Mouse (Mus musculus) brain, embryonic 14.5 days (tissue): Measurements from ENCODE around the gene Rab40c.

Experiments used
- CTCF ChIP-seq: fragments of 200-500 bp; IDR thresholded peaks from 2 replicates; pipeline ENCODE4 v1.5.1; 2012; ENCODE audit warnings: inconsistent platforms, mild to moderate bottlenecking, moderate library complexity, borderline replicate concordance; ENCODE audit not compliant: insufficient read depth, insufficient read length; ENCODE audit errors: extremely low read depth
- POLR2A ChIP-seq: fragments of 200-500 bp; IDR thresholded peaks from 2 replicates; pipeline ENCODE4 v1.6.1; 2012; ENCODE audit warnings: mild to moderate bottlenecking, inconsistent platforms, borderline replicate concordance; ENCODE audit not compliant: poor library complexity, insufficient read depth, insufficient read length, severe bottlenecking; ENCODE audit errors: extremely low read depth

DNA sequence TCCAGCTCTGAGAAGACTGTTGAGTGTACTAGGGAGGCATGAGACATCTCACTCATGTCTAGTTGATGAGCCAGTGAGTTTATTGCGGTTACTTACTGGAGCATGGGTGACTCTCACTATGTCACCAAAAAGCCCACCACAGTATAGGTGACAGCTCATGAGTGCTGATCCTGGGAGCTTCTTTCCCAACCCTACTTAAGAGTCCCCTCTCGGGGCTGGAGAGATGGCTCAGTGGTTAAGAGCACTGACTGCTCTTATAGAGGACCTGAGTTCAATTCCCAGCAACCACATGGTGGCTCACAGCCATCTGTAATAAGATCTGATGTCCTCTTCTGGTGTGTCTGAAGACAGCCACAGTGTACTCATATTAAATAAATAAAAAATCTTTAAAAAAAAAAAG, 49.6 kb downstream of the Rab40c start:
- no peak for TF ChIP-seq POLR2A
- TF ChIP-seq CTCF: no peak
